Mouse (Mus musculus) liver, embryonic 16.5 days (tissue): ENCODE results near the gene Col20a1. TPM values are rescaled to one million over a fixed set of nuclear protein-coding genes. Genes with fewer than 3 reads are reported as not detected.

ENCODE experiments used
- ATAC-seq: fragments of 200-750 bp; cut with Nextera tagmentation; 2 replicates; pipeline ENCODE4 v1.8.0; 2017; ENCODE audit warnings: low read depth, mild to moderate bottlenecking, moderate number of reproducible peaks, moderate library complexity
- H3K27ac ChIP-seq: fragments of 300-500 bp; sonication (generic); 2 replicates; pipeline ENCODE4 v1.5.1; 2014; ENCODE audit warnings: mild to moderate bottlenecking, low read length
- H3K27me3 ChIP-seq: fragments of 300-500 bp; sonication (generic); 2 replicates; pipeline ENCODE4 v1.6.1; 2014; ENCODE audit warnings: low read depth, low read length, mixed read lengths; ENCODE audit not compliant: control insufficient read depth, insufficient read depth
- H3K36me3 ChIP-seq: fragments of 300-500 bp; sonication (generic); 2 replicates; pipeline ENCODE4 v1.6.1; 2014; ENCODE audit warnings: mild to moderate bottlenecking; ENCODE audit not compliant: control insufficient read depth, insufficient read depth
- H3K4me1 ChIP-seq: fragments of 300-500 bp; sonication (generic); 2 replicates; pipeline ENCODE4 v1.6.1; 2014; ENCODE audit warnings: low read depth, low read length, mixed read lengths; ENCODE audit not compliant: control insufficient read depth
- H3K4me2 ChIP-seq: fragments of 300-500 bp; sonication (generic); 2 replicates; pipeline ENCODE4 v1.6.1; 2014; ENCODE audit warnings: low read depth, low read length, mixed read lengths
- H3K4me3 ChIP-seq: fragments of 300-500 bp; sonication (generic); 2 replicates; pipeline ENCODE4 v1.5.1; 2014; ENCODE audit warnings: low read depth, mild to moderate bottlenecking, low read length
- H3K9ac ChIP-seq: fragments of 300-500 bp; sonication (generic); 2 replicates; pipeline ENCODE4 v1.6.1; 2014; ENCODE audit warnings: low read depth, low read length
- H3K9me3 ChIP-seq: fragments of 300-500 bp; sonication (generic); replicated peaks from 2 replicates; pipeline ENCODE4 v1.6.1; 2016; ENCODE audit warnings: low read length; ENCODE audit not compliant: control insufficient read depth
- WGBS: fragments of 180-500 bp; shearing (Covaris S2); extraction: QIAGEN DNeasy Blood & Tissue Kit; methylation state at CpG from one replicate; pipeline ENCODE4 v1.1.7; 2014; ENCODE audit not compliant: insufficient replicate concordance; 5-methylcytosine and 5-hydroxymethylcytosine counted together
- polyA plus RNA-seq: library from polyadenylated mRNA; unstranded; fragments of >200 nt; fragmentation: Nextera tagmentation; extraction: Ambion mirVana; gene quantifications from 2 replicates; pipeline ENCODE4 v1.2.1, GENCODE M21; 2015

Col20a1 gene
- polyA plus RNA-seq, 1 experiment from 2014 or later, result 0.04 TPM

- WGBS, result 54% methylated on average over 3 of the region's 3 CpGs
- H3K27ac ChIP-seq, result no peak overlapping the region
- H3K4me2 ChIP-seq, result no peak overlapping the region
Measured at GRCm38 (mm10) chr2:180988347-180988913, 2.1 kb downstream of the Col20a1 start.

GRCm38 (mm10) chr2:180988948-180989347 is 2.6 kb downstream of the Col20a1 start:
- H3K4me3 ChIP-seq, result no peak overlapping the region
- no peak overlapping the region for H3K9ac ChIP-seq
- 50% methylated on average over 1 of the region's 1 CpGs for WGBS
- no peak overlapping the region for H3K27ac ChIP-seq
- no peaks in the 10 kb centered on the region for H3K9me3 ChIP-seq
- no peak for ATAC-seq
- no peaks in the 10 kb centered on the region for H3K4me1 ChIP-seq
- no peaks in the 10 kb centered on the region for H3K36me3 ChIP-seq
- no peaks in the 10 kb centered on the region for H3K27me3 ChIP-seq
- no peak overlapping the region for H3K4me2 ChIP-seq

More at GRCm38 (mm10) chr2:180988347-180988913, 2.1 kb downstream of the Col20a1 start:
- Histone ChIP-seq H3K27me3 (no peaks in the 10 kb centered on the region), H3K9me3 (no peaks in the 10 kb centered on the region), H3K4me3 (no peak overlapping the region), H3K4me1 (no peaks in the 10 kb centered on the region), H3K36me3 (no peaks in the 10 kb centered on the region), H3K9ac (no peak overlapping the region)
- no peak for ATAC-seq

- Histone ChIP-seq H3K27ac (no peak overlapping the region), H3K4me1 (no peaks in the 10 kb centered on the region), H3K9ac (no peak overlapping the region), H3K4me3 (no peak overlapping the region), H3K4me2 (no peak overlapping the region), H3K27me3 (no peaks in the 10 kb centered on the region), H3K36me3 (no peaks in the 10 kb centered on the region), H3K9me3 (no peaks in the 10 kb centered on the region)
- WGBS, result 59% methylated on average over 4 of the region's 4 CpGs
- ATAC-seq, result no peak
Measured at GRCm38 (mm10) chr2:180990347-180990746, 4.0 kb downstream of the Col20a1 start.

- 56% methylated on average over 2 of the region's 2 CpGs for WGBS
- Histone ChIP-seq H3K9ac (no peak overlapping the region), H3K27ac (no peak overlapping the region), H3K4me2 (no peak overlapping the region), H3K36me3 (no peaks in the 10 kb centered on the region), H3K4me3 (no peak overlapping the region), H3K9me3 (no peaks in the 10 kb centered on the region), H3K27me3 (no peaks in the 10 kb centered on the region), H3K4me1 (no peaks in the 10 kb centered on the region)
- no peak for ATAC-seq
Measured at GRCm38 (mm10) chr2:180994360-180994759, 8.0 kb downstream of the Col20a1 start.

- Histone ChIP-seq H3K9ac (no peak overlapping the region), H3K9me3 (no peaks in the 10 kb centered on the region), H3K27me3 (no peaks in the 10 kb centered on the region), H3K4me1 (no peaks in the 10 kb centered on the region), H3K4me3 (no peak overlapping the region), H3K36me3 (no peaks in the 10 kb centered on the region), H3K27ac (no peak overlapping the region), H3K4me2 (no peak overlapping the region)
- WGBS, result 61% methylated on average over 4 of the region's 4 CpGs
- no peak for ATAC-seq
Measured at GRCm38 (mm10) chr2:180995457-180995856, 9.1 kb downstream of the Col20a1 start.

GRCm38 (mm10) chr2:180996436-180996835 is 10.1 kb downstream of the Col20a1 start:
- no peaks in the 10 kb centered on the region for H3K4me1 ChIP-seq
- no peak overlapping the region for H3K27ac ChIP-seq
- no peaks in the 10 kb centered on the region for H3K27me3 ChIP-seq
- no peaks in the 10 kb centered on the region for H3K9me3 ChIP-seq
- H3K36me3 ChIP-seq, result no peaks in the 10 kb centered on the region
- no peak overlapping the region for H3K9ac ChIP-seq
- H3K4me3 ChIP-seq, result no peak overlapping the region
- 7% methylated on average over 5 of the region's 5 CpGs for WGBS
- ATAC-seq, result no peak
- H3K4me2 ChIP-seq, result no peak overlapping the region

- H3K27me3 ChIP-seq, result no peaks in the 10 kb centered on the region
- 35% methylated on average over 3 of the region's 3 CpGs for WGBS
- H3K4me1 ChIP-seq, result no peaks in the 10 kb centered on the region
- H3K4me3 ChIP-seq, result no peak overlapping the region
- no peak overlapping the region for H3K9ac ChIP-seq
- H3K27ac ChIP-seq, result no peak overlapping the region
- H3K4me2 ChIP-seq, result no peak overlapping the region
- H3K36me3 ChIP-seq, result no peaks in the 10 kb centered on the region
- H3K9me3 ChIP-seq, result no peaks in the 10 kb centered on the region
- ATAC-seq, result no peak
Measured at GRCm38 (mm10) chr2:180996905-180997304, 10.6 kb downstream of the Col20a1 start.

- no peaks in the 10 kb centered on the region for H3K9me3 ChIP-seq
- H3K4me3 ChIP-seq, result no peak overlapping the region
- H3K27me3 ChIP-seq, result no peaks in the 10 kb centered on the region
- WGBS, result 56% methylated on average over 4 of the region's 4 CpGs
- no peak overlapping the region for H3K27ac ChIP-seq
- no peak overlapping the region for H3K9ac ChIP-seq
- ATAC-seq, result no peak
- H3K36me3 ChIP-seq, result no peaks in the 10 kb centered on the region
- H3K4me1 ChIP-seq, result no peaks in the 10 kb centered on the region
- H3K4me2 ChIP-seq, result no peak overlapping the region
Measured at GRCm38 (mm10) chr2:181007054-181007453, 20.7 kb downstream of the Col20a1 start.

- ATAC-seq, result no peak
- no peak overlapping the region for H3K9ac ChIP-seq
- no peaks in the 10 kb centered on the region for H3K4me1 ChIP-seq
- no peak overlapping the region for H3K27ac ChIP-seq
- no peak overlapping the region for H3K4me2 ChIP-seq
- H3K27me3 ChIP-seq, result no peaks in the 10 kb centered on the region
- H3K4me3 ChIP-seq, result no peak overlapping the region
- 61% methylated on average over 5 of the region's 5 CpGs for WGBS
- no peaks in the 10 kb centered on the region for H3K9me3 ChIP-seq
- no peaks in the 10 kb centered on the region for H3K36me3 ChIP-seq
Measured at GRCm38 (mm10) chr2:181008339-181008738, 22.0 kb downstream of the Col20a1 start.
